Mouse (Mus musculus) cerebellum, postnatal 25 days (tissue): ENCODE measurements around the gene Gtf3c2.
"Not testable (repeated sequence)": the region's sequence is repeated elsewhere in the genome, so short reads cannot be mapped to it uniquely, and the experiment has no call there.

Source experiments
- DNase-seq, 2 experiments: peaks; one replicate each; pipeline ENCODE4 v3.0.0; 2021; ENCODE audit warnings: mixed read lengths in 2 of 2

Gene Gtf3c2

GRCm38 (mm10) chr5:31179766-31180630, at the start of gene Gtf3c2, which contains the start of gene Gm29609:
Gtf3c2 (minus strand) TSS chr5:31180144.
Gm29609 (minus strand) TSS chr5:31179911.
- peak; percentile 97 for DNase-seq

DNA sequence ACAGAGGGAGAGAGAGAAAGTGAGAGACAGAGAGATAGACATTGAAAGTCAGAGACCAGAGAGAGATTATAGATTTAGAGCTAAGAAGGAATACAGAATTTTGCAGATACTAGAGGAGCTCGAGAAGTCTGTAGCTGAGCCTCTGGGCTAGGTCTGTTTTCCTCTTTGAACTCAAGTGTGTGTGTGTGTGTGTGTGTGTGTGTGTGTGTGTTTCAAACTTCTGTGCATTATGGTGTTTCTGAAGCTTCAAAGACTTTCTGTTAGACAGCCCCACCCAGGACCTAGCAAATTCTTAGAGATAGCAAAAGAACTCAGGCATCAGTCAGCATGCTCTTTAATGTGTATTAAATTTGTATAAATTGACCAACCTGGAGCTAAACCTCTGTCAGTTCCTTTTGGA, 46.7 kb upstream of the Gtf3c2 start:
- no peak for DNase-seq

DNA sequence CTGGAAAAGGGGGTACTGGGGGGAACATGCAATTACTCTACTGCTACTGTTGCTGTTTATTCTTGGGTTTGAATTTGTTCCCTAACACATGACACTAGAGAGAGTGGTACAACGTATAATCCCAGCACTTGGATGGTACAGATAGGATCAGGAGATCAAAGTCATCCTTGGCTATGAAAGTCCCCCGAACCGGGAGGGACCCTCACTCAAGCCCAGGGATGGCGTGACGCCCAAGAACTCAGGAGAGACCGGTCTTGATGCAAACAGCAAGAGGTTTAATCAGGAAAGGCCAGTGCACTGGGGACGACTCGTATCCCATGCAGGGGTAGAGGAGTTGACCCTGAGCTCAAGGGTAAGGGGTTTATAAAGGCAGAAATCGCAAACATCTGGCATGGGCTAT, 42.8 kb upstream of the Gtf3c2 start:
- DNase-seq = peak in 1 of 2 experiments; percentile 17

GRCm38 (mm10) chr5:31221304-31221945, 41.5 kb upstream of the Gtf3c2 start:
- DNase-seq = peak; percentile 12 to 47

DNA sequence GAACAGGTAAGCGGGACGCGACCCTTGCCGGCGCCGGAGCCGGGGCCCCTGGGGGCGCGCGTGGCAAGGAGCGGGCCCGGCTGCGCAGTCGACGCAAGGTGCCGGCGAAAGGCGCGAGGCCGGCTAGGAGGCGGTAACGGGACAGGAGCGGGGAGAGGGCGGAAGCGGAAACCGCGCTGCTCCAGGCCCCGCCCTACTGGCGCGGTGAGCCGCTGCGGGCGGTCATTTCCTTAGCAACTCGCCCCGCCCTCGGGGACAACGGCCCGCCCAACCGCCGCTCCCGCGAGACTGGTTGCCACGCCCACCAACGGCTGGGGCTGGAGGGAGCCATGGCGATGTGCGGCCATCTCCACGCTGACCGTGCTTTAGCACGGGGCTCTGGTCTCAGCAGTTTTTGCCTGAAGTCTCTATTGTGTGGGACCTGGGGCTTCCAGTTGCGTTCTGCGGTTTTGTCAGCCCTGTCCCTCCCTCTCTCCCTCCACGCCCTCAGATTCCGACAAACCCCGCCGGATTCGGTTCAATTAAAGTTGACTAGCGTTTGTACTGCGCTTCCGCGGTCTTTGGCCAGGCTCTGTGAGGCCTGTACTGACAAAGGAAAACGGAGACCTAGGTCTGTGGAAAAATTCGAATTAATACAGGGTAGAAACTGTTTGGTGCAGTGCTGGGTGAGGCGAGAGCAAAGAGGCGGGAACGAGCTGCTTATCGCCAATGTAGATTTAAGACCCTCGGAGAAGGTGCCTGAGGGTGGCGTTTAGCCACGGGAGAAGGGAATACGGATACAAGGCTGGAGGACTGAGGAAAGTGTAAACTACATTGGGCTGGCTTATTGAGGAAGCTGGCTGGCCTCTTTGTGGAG, 40.7 kb upstream of the Gtf3c2 start, which contains the start of gene Ppm1g:
Gene Ppm1g, minus strand, starts transcription at position 240 of the 856 bp plus-strand sequence.
- DNase-seq = peak; percentile 96 to 99

- DNase-seq = no peak
Measured at GRCm38 (mm10) chr5:31219911-31220447, 40.0 kb upstream of the Gtf3c2 start.

DNA sequence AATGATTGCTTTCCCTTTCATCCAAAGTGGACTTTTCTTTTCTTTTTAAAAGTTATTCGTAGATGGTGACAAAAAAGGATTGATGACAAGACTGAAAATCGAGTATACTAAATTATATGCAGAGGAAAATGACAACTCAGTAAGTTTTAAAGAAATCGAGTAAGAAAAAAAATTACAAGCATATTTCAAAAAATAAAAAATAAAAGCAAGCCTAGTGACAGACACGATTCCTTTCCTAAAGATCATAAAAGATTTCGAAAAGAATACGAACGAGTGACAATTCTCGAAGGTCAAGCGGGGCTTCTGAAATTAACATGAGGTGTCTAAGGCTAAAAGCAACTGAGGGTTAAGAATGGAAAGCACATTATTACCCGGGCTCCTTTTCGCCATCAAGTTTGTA, 39.5 kb upstream of the Gtf3c2 start:
- no peak for DNase-seq

DNA sequence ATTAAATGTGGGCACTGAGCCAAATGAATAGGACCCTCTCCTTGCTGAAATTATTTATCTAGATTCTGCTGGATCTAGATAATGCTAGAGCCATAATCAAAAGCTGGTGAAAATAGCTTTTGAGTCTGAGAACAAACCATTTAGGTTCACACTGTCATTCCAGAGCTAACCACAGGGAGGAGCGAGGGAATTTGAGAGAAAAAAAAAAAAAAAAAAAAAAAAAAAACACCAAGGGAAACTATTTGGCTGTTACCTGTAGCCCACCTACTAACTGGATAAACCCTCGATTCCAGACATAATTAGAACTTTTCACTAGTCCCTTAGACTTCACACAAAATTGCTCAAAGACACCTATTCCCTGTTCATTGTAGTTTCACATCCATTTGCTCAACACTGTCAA, 39.1 kb upstream of the Gtf3c2 start:
- DNase-seq = peak in 1 of 2 experiments; percentile 34

- no peak for DNase-seq
Measured at GRCm38 (mm10) chr5:31218294-31218693, 38.4 kb upstream of the Gtf3c2 start.

- not testable (repeated sequence) for DNase-seq
Measured at GRCm38 (mm10) chr5:31216554-31216953, 36.6 kb upstream of the Gtf3c2 start.

DNA sequence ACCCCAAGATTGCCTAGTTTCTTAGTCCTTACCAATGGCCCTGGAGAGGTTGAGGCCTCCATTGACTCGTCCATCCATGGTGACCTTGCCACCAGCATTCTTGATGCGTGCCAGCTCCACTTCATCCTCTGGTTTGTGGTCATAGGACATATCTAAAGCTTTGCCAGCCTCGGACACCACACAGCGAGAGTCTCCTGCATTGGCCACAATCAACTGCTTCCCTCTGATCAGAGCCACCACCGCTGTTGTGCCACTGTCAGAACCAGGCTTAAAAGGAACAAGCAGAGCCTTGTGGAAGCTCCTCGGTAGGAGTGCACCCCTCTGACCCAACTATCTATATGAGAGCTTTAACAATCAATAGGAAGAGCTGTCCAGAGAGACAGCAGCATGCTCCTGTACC, 24.5 kb upstream of the Gtf3c2 start:
- no peak for DNase-seq

GRCm38 (mm10) chr5:31203866-31204265, 23.9 kb upstream of the Gtf3c2 start:
- DNase-seq = no peak

DNA sequence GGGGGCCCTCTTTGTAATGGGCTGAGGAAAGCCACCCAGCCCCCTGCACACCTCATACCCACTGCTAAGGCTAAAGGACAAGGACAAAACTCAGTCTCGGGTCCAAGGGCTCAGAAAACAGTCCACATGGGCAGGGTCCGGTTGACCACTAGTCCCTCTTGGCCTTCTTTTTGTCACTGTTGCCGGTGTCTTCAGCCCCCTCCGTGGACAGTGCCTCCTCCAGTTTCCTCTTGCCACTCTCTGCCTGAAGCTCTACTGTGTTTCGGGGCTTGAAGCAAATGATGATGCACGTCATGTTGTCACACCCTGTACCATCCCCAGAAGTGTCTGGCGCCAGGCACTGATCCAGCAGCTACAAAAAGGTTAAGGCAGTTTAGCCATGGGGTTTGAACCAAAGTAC, 23.0 kb upstream of the Gtf3c2 start:
- DNase-seq = peak in 1 of 2 experiments; percentile 26

- DNase-seq = peak; percentile 94 to 95
Measured at GRCm38 (mm10) chr5:31201742-31202590, 22.0 kb upstream of the Gtf3c2 start, which contains the start of gene Zfp513. Zfp513 (minus strand) TSS chr5:31202303.

GRCm38 (mm10) chr5:31201042-31201741, 21.2 kb upstream of the Gtf3c2 start:
- DNase-seq = no peak

DNA sequence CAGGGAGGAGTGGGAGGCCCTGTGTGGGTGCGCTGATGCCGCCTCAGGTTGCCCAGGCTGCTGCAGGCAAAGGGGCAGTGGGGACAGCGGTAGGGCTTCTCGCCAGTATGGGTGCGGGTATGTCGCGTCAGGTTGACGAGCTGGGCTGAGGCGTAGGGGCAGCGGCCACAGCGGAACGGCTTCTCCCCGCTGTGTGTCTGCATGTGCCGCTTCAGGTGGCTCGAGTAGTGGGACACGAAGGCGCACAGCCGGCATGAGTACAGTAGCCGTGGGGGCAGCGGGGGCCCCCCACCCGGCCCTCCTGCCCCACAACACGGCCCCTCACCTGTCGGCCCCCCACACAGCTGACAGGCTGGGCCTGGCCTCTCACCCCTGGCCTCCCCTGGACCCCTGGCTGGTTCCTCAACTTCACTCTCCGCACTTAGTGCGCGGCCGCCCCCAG, 20.4 kb upstream of the Gtf3c2 start:
- peak; percentile 36 to 54 for DNase-seq

- no peak for DNase-seq
Measured at GRCm38 (mm10) chr5:31199893-31200292, 19.9 kb upstream of the Gtf3c2 start.

DNA sequence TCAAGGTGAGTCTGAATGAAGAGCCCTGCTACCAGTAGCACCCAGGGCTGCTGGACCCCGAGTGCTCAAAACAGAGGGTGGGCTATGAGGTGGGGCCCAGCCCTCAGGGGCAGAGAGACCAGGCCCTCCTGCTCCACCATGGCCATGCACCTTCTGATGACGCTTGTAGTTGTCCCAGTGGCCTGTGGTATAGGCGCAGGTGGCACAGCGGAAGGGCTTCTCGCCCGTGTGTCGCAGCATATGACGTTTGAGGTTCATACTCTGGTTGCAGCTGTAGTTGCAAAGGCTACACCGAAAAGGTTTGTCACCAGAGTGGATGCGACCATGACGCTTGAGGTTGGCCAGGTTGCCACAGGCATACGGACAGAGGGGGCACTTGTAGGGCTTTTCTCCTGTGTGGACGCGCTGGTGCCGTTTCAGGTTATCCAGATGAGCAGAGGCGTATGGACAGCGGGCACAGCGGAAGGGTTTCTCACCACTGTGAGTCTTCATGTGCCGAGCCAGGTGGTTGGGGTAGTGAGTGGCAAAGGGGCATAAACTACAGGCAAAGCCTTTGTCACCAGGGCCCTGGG, 19.5 kb upstream of the Gtf3c2 start:
- DNase-seq = peak in 1 of 2 experiments; percentile 42

GRCm38 (mm10) chr5:31198616-31199320, 18.8 kb upstream of the Gtf3c2 start:
- no peak for DNase-seq

DNA sequence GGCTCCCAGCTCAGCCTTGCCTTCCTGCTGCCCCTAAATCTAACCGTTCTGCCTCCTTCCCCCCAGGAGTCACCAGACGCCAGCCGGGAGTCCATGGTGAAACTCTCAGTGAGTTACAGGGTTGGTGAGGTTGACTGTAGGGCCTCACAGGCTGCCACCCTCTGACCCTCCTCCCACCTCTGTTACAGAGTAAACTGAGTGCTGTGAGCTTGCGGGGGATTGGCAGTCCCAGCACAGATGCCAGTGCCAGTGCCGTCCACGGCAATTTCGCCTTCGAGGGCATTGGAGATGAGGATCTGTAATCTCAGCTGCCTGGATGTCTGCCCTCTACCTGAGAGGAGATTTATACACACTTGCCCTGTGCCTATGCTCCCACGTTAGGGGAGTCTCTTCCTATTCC, 18.2 kb upstream of the Gtf3c2 start:
- peak in 1 of 2 experiments; percentile 24 for DNase-seq
